Mouse (Mus musculus): ENCODE results near the gene Hspb9. TPM values are rescaled to one million over a fixed set of nuclear protein-coding genes. Genes with fewer than 3 reads are reported as not detected.

Gene Hspb9
- total and polyA plus RNA-seq, 3 experiments = 0.73 to 2.1 TPM; not detected in 1

DNA sequence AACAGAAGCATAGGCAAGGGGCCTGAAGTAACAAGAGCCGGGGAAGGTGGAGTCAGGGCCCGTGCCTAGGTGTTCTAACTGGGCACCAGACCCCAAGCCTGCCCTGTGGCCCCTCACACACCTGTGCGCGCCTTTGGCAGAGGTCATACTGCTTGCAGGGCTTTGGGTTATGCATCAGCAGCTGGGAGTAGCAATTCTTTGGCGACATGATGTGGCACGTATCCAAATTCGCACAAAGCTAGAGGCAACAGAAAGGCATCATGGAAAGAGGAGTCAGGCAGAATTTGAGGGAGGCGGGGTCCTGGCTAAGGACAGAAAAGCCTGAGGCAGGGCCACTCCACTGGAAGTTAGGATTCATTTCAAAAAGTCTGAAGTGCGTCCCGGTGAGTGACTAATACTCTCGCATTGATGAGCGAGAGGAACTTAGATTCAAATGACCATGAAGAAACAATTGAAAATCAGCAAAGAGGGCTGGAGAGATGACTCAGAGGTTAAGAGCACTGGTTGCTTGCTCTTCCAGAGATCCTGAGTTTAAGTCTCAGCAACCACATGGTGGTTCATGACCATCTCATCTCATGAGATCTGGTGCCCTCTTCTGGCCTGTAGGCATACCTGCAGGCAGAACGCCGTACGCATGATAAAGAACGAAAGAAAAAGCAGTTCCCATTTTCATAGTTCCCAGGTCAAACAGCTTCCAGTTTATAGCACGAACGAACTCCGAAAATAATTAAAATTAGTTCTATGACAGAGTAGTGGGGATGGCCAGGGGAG lies 11.4 kb upstream of the Hspb9 start (continued):
- no peak for TF ChIP-seq USF2 (IDR thresholded peaks at IDR 0.05; ENCODE audit: borderline replicate concordance in 1 of 2, insufficient read depth in 1 of 2, low read depth in 1 of 2, low read length in 2 of 2)
- TF ChIP-seq SIN3A (IDR thresholded peaks at IDR 0.05; ENCODE audit: low read length) = peak; percentile 97
- TF ChIP-seq EP300 (IDR thresholded peaks at IDR 0.05; ENCODE audit: low read depth in 1 of 2, low read length in 2 of 2) = no peak
- TF ChIP-seq MXI1 (IDR thresholded peaks at IDR 0.05; ENCODE audit: low read depth, low read length) = peak; percentile 93
- TF ChIP-seq KAT2A (conservative IDR thresholded peaks at IDR 0.05; ENCODE audit: low read depth, low read length) = no peak
- TF ChIP-seq MYB (IDR thresholded peaks at IDR 0.05; ENCODE audit: low read depth, low read length) = no peak
- TF ChIP-seq USF1 (IDR thresholded peaks at IDR 0.05; ENCODE audit: low read depth, low read length) = 0 out of 2 replicates have a peak, but pooled peaks have one; percentile 31
- peak; percentile 78 for TF ChIP-seq ZNF384 (IDR thresholded peaks at IDR 0.05; ENCODE audit: low read depth, low read length)
- TF ChIP-seq MAFK (IDR thresholded peaks at IDR 0.05; ENCODE audit: borderline replicate concordance, low read depth, low read length) = no peak
- TF ChIP-seq RCOR1 (IDR thresholded peaks at IDR 0.05; ENCODE audit: low read depth, low read length) = peak; percentile 51; the same call in 1 of the 2 replicates
- TF ChIP-seq HCFC1 (IDR thresholded peaks at IDR 0.05; ENCODE audit: low read depth, low read length) = peak; percentile 70
- TF ChIP-seq E2F4 (IDR thresholded peaks at IDR 0.05; ENCODE audit: borderline replicate concordance, low read depth, low read length) = 0 out of 2 replicates have a peak, but pooled peaks have one; percentile 38
- TF ChIP-seq MYC (IDR thresholded peaks at IDR 0.05; ENCODE audit: low read depth, low read length) = peak; percentile 100
- 0 out of 2 replicates have a peak, but pooled peaks have one; percentile 24 for TF ChIP-seq TCF12 (IDR thresholded peaks at IDR 0.05; ENCODE audit: low read depth, low read length)
- TF ChIP-seq SMC3 (IDR thresholded peaks at IDR 0.05; ENCODE audit: low read depth, low read length) = peak; percentile 95
- TF ChIP-seq POLR2AphosphoS5 (IDR thresholded peaks at IDR 0.05; ENCODE audit: borderline replicate concordance, low read depth, low read length) = no peak
- no peak for TF ChIP-seq CHD2 (IDR thresholded peaks at IDR 0.05; ENCODE audit: low read length)

- Histone ChIP-seq H3K36me3 (ENCODE audit: control insufficient read depth in 1 of 2, insufficient read depth in 2 of 2, low read length in 2 of 2) (peaks cover 0 to 12% of the 10 kb centered on the region in 2 experiments; a peak in 3 of 4 replicates), H3K9me3 (replicated peaks; ENCODE audit: insufficient read depth, low read length) (no peaks in the 10 kb centered on the region), H3K4me3 (ENCODE audit: control insufficient read depth in 1 of 2, insufficient read depth in 1 of 2, low read depth in 2 of 2, low read length in 2 of 2) (peak overlapping the region; percentile 73 to 92), H3K4me1 (ENCODE audit: control insufficient read depth in 1 of 2, insufficient read depth in 2 of 2, low read length in 2 of 2) (peaks cover 3 to 7% of the 10 kb centered on the region in 2 experiments; a peak in 3 of 4 replicates), H3K79me2 (ENCODE audit: control insufficient read depth, insufficient read depth, low read length, poor library complexity) (no peaks in the 10 kb centered on the region), H3K9ac (ENCODE audit: control insufficient read depth, low read depth, low read length, poor library complexity, severe bottlenecking) (peak overlapping the region; percentile 74), H3K27me3 (ENCODE audit: control insufficient read depth in 1 of 2, insufficient read depth in 2 of 2, low read length in 2 of 2) (no peaks in the 10 kb centered on the region), H3K27ac (ENCODE audit: control insufficient read depth, low read depth, low read length) (peak overlapping the region; percentile 63)
- TF ChIP-seq RAD21 (IDR thresholded peaks at IDR 0.05; ENCODE audit: low read depth, low read length) (no peak), MAX (IDR thresholded peaks at IDR 0.05; ENCODE audit: low read length) (no peak), MEF2A (IDR thresholded peaks at IDR 0.05; ENCODE audit: extremely low read depth, insufficient replicate concordance, low read depth, low read length, poor library complexity, severe bottlenecking) (no peak), POLR2A (IDR thresholded peaks at IDR 0.05; ENCODE audit: control insufficient read depth in 1 of 2, insufficient read depth in 1 of 2, low read depth in 1 of 2, low read length in 2 of 2, poor library complexity in 1 of 2) (peak in 1 of 2 experiments; percentile 26; a peak in 1 of 4 replicates), UBTF (IDR thresholded peaks at IDR 0.05; ENCODE audit: borderline replicate concordance, insufficient read depth, low read depth, low read length) (no peak), CHD1 (IDR thresholded peaks at IDR 0.05; ENCODE audit: low read depth, low read length) (no peak), TBP (IDR thresholded peaks at IDR 0.05; ENCODE audit: low read depth, low read length) (0 out of 2 replicates have a peak, but pooled peaks have one; percentile 29), KAT2A (conservative IDR thresholded peaks at IDR 0.05; ENCODE audit: low read depth, low read length) (no peak), E2F4 (IDR thresholded peaks at IDR 0.05; ENCODE audit: borderline replicate concordance, low read depth, low read length) (no peak), POLR2AphosphoS5 (IDR thresholded peaks at IDR 0.05; ENCODE audit: borderline replicate concordance, low read depth, low read length) (no peak), BHLHE40 (IDR thresholded peaks at IDR 0.05; ENCODE audit: borderline replicate concordance, low read depth, low read length) (0 out of 2 replicates have a peak, but pooled peaks have one; percentile 1), SMC3 (IDR thresholded peaks at IDR 0.05; ENCODE audit: low read depth, low read length) (no peak), ZC3H11A (IDR thresholded peaks at IDR 0.05; ENCODE audit: low read depth, low read length) (no peak)
- no peak for DNase-seq (ENCODE audit: low read depth, low spot score)
Measured at GRCm38 (mm10) chr11:100702906-100703305, 10.7 kb upstream of the Hspb9 start.
